Mouse (Mus musculus) c-Kit-positive CD71-positive TER-119-positive erythroid progenitor cells, embryonic 14.5 days (primary cell): ENCODE measurements around the gene E2f6.
A peak's percentile ranks its signal among the peaks of the same experiment; 100 is the strongest.

Source experiments
- DNase-seq: peaks from one replicate; pipeline ENCODE4 v3.0.0-alpha.2; 2013; ENCODE audit warnings: low spot score

Gene E2f6

DNA sequence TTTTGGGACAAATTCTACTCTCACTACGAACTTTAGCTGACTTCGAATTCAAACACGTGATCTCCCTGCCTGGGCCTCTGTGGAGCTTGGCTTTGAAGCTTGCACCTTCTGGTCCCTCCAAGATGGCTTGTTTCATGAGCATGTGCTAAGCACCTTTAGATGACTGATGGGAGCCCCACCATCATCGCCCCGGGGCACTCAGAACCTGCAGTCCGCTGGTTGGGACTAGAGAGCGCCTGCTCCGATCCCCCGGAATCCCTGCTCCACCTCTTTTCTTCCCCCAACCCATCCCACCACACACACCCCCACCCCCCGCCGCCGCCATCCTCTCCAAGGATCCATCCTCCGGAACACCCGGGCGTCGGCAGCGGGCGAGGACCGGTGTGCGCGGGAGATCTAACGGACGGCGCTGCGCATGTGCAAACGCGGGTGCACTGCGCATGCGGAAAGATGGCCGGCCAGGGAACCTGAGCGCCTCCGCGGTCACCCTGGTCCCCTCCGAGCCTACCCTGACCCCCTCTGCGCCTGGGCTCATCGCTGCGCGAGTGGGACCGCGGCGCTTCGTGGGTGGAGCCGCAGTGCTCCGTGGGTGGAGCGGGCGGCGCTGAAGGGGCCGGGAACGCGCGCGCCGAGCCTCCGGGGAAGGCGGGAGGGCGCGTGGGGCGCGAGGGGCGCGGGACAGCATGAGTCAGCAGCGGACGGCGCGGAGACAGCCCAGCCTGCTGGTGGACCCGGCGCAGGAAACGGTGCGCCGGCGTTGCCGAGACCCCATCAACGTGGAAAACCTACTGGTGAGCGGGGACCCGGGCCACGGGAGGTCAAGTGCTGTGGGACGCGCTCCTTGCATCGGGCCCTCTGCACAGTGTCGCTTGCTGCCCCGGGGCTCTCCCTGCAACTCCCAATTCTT lies at the start of gene E2f6:
Gene E2f6, plus strand, starts transcription at position 439 of the 907 bp plus-strand sequence.
- DNase-seq, result peak; percentile 66

DNA sequence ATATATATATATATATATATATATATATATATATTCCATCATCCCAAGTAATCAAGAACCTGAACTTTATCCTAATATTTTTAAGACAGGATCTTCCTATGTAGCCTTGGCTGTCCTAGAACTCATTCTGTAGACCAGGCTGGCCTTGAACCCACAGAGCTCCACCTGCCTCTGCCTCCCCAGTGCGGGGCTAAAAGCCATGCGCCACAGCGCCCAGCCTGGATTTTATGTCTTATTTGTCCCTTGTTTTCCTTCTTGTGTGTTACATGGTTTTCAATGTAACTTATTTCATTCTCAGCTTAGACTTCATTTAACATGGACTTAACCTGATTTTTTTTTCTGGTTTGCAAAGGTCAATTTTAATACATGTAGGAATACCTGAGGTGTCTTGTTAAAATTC lies 49.3 kb upstream of the E2f6 start:
- DNase-seq, result no peak

DNA sequence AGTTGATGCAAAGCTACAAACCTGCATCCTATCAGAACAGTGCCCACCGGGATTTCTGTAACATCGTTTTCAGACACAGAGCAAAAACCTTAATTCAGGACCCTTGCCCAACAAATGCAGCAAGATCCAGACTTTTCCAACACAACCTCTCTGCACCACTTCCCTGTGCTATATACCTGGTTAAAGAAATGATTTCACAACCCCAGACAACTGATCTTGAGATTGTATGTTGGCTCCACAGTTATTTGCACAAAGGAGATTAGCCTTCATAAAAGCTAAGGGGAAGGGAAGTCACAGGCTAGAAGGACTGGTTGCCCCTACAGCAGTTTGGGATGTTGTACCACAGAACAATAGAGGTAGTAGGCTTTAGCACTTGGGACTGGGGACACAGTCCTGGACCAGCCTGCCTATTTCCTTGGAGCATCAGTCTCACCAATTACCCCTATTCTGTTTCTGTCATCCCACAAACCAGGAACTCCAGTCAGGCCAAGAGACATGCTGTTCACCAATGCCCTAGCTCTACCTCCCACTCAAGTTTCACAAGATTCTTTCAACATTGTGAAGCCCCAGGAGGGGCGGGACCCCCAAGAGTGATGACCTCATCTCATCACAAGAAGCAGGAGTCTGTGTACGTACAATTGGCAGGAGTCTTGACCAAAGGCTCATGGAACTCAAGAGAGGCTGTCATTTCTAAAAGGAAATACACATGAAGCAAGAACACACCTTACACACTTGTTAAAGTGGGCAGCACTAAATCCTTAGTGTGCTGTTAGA lies 46.9 kb upstream of the E2f6 start:
- DNase-seq, result no peak

DNA sequence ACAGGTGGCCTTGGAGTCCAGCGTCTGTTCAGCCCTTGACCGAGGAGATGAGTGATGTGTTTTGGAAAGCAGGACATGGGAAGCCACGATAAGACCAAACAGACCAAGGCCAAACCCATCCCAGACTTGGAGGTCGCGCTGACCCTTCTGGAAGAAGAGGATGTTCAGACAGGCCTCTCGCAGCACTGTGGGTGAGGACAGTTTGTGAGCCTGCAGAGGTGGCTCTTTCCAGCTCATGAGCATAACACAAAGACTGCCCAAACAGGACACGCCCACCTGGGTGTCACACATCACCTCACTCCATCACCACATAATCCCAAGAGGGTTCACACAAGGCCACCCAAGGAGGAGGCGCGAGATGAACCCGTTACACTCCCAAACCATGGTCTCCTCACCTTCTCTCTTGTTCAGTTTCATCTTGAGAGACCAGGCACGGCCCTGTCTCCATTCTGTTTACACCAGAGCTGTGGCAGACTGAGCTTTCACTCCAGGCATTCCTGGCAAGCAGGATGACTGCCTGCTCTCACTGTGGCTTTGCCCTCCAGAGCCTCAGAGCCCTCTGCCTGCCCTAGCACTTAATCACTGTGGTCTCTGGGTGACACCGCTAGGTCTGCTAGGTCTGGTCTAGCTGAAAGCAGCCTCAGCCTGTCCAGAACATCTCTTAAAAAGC lies 45.9 kb upstream of the E2f6 start:
- no peak for DNase-seq

DNA sequence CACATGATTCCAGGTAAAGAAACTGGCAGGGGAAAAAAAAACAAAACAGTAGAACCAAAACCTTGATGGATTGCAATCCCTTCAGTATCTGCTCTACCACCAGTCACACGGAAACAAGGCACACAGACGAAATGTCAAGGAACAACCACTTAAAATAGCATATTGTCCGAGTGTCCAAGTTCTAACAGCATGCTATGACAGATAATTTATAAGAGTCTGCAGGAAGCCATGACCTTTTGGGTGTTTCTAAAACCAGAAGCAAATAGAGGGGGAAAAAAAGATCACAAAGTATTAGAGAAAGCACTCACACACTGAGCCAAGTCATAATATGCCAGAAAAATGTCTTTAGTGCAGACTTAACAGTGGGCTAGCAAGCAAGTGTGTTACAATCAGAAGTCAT lies 42.5 kb upstream of the E2f6 start:
- no peak for DNase-seq

DNA sequence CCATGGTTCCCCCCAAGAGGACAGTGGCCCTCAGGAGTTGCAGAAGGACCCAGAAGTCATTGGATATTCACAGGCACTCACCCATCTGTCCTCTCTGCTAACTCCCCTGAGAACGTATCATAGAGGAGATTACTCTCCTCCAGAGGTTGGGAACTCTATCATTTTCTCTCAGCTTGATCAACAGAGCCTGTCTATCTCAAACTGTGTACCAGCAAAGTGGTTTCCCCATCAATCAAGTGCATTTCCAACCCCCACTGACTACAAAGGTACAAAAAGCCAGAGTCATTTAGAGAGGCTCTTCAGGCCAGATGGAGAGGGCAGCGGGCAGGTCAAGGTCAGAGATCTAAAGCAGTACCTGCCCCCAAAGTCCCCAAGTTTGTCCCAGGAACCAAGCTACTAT lies 42.1 kb upstream of the E2f6 start:
- no peak for DNase-seq

DNA sequence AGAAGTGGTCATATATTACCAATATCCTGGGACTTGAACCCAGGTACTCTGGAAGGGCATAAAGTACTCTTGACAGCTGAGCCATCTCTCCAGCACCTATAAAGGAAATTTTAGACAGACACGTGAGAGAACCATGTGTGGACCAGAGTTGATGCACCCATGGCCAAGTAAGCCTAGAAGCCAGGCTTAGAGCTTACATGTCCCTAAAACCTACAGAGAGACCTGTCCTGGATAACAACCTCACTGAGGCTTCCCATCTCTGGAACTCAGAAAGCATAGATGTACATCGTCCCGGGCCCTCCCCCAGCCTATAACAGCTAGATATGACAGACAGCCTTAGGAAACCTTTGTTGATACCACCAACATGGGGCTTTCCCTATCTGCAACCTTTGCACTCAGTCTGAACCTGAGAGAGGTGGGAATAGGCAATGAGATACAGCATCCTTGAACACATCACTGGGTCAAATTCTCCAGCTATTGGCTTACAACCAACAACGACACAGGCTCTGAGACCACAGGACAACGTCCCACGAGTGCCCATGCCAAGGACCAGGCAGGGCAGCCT lies 41.1 kb upstream of the E2f6 start:
- no peak for DNase-seq

DNA sequence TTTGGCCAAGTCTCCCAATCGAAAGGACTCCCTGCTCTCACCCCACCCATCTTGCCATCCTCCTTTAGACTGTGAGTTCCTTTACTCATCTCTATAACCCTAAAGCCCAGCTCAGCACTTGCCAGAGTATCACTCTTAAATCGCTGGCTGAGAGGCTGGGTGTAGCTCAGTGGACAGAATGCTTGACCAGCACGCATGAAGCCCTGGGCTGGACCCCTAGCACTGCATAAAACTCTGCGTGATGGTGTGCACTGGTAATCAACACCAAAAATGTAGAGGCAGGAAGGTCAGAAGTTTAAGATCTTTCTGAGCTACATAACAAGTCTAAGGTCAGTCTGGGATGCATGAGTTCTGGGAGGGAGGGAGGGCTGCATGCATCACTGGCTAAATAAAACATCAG lies 36.2 kb upstream of the E2f6 start:
- no peak for DNase-seq

DNA sequence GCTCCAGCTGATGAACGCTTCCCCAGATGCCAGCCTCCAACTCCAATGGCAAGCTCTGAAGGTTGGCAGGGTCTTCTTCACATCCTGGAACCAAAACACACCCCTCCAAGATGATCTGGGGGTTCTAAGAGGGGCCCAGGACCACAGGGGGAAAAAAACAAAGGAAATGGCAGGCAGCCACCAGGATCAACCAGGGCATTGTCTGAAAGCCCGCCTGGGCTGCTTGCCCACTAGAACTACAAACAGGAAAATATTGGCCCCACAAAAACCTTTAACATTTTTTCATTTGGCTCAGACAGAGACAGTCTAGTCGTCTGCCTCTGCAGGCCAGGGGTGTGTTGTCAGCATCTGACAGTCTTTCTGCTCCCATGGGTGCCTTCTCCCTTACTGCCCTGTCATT lies 35.4 kb upstream of the E2f6 start:
- no peak for DNase-seq

DNA sequence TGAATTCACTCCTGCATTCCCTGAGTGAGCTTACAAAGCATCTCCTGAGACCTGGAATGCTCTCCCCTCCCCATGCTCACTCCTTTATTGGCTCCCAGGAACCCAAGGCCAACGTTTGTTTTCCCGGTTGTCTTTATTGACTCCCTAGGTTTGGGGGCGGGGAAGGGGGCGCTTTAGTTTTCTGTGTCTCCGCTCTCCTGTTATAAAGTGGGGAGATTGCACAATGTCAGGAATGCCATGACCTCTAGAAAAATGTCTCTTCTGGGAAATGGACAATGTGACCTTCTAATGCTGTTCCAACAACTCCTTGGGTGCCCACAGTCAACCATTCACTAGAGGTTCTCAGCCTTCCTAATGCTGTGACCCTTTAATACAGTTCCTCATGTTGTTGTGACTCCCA lies 32.2 kb upstream of the E2f6 start:
- DNase-seq, result no peak

DNA sequence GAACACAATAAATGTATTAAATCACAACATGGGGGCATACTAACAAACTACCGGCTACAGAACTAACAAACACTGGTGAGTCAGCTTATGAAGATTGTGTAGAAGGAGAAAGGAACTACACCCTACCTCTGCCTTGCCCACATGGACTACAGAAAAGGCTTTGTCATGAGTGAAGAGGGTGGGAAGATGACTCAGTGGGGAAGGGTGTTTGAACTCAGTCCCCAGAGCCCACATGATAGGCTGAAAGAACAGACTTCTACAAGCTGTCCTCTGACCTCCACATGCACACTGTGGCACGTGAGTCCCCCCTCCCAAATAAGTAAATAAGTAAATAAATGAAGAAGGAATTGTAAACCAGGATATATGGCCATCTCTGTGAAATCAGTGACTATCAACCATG lies 31.6 kb upstream of the E2f6 start:
- DNase-seq, result no peak

DNA sequence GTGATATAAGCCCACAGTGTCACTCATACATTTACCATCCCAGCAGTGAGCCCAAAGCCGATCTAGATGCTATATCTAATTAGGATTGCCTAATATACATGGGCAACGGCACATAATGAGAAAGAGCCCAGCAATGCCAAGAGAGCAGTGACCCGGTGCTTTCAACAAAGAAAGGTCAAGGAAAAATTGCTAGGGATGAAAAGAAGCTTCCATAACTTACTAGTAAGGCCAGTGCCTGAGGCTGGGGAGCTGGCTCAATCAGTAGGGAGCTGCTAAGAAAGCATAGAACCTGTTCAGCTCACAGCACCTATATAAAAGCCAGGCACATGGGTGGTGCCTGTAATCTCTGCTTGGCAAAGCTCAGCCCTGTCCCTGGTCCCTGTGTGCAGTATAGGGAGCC lies 30.4 kb upstream of the E2f6 start:
- DNase-seq, result no peak

DNA sequence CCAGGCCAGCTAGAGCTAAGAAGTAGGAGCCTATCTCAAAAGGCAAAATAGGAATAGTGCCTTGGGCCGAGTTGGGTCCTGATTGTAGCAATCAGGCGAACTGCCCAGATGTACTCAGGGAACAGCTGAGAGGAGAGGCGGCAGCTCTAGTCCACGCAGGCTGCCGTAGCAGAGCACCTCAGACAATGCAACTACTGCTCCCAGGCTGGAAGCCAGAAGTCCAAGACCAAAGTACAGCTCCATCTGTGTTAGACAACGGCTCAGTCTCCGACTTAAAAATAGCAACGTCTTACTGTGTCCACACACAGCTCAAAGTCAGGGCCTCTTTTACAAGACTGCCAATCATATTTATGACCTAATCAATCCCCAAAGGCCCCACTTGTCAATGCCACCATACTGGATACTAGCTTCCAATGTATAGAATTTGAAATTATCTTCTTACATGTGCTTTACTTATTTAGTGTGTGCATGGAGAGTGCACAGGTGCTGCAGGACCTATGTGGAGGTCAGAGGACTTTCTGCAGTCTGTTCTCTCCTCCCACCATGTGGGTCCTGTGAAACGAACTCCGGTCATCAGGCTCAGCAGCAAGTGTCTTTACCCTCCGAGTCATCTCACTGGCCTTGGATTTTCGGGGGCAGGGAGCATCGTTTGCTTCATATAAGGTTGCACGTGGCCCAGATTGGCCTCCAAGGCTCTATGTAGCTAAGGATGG lies 29.6 kb upstream of the E2f6 start:
- no peak for DNase-seq

DNA sequence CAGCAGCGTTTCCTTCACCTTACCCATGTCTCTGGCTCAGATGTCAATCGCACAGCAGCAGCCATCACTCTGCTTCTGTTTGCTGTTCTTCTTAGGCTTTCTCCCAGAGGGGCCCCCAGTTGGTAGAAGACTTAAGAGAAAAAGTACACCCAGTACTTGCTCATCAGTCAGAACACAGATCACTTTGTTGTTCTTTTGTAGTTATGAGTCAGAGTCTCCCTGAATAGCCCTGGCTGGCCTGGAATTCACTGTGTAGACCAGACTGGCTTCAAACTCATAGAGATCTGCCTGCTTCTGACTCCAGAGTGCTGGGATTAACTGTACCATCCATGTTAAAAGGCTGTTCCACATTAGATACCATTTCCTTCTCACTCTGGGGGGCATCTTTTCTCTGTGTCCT lies 22.2 kb upstream of the E2f6 start:
- DNase-seq, result no peak

DNA sequence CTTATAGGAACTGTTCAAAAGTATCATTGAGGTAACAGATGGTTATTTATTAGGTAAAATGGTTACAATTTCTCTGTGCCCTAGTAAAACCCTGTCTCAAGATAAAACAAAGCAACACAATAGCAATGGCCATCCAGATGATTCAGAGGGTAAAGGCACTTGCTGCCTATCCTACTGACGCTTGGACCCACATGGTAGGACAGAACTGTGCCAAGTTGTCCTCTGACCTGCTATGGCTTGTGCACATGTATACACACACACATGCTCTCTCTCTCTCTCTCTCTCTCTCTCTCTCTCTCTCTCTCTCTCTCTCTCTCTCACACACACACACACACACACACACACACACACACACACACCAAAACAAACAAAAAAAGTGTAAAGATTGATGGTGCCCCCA lies 21.6 kb upstream of the E2f6 start:
- no peak for DNase-seq

DNA sequence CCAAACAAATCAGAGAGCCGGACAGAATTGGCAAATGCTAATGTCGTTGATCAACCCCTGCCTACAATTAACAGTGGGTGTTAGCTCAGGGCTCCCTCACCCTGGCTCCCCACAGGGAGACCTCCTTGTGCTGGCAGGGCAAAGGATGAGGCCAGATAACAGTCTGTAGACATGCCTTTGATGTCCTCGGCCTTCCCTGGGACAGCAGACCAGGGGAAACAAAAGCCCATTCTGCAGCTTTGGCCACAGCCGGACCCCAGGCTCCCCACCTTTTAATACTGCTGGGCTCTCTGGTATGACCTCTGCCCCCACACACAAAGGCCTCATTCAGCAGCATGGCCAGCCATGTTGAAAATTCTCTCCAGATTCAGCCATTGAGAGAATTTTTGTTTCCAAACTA lies 21.0 kb upstream of the E2f6 start:
- no peak for DNase-seq

DNA sequence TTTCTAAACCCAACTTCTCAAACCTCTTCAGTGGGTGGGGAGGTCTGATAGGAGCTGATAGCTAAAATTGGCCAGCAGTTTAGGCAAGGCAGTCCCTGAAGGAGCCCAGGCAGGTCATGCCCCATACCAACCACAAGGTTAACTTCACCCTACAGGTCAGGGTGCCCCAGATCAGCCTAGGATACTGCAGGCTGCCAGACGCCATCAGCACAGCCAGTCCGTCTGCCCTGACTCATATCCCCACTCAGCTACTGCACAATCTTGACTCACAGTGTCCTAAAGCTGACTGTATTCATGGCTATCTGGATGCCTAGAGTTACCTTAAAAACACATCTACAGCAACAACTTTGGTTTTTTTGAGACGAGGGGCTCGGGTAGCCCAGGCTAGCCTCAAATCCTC lies 20.3 kb upstream of the E2f6 start:
- no peak for DNase-seq

DNA sequence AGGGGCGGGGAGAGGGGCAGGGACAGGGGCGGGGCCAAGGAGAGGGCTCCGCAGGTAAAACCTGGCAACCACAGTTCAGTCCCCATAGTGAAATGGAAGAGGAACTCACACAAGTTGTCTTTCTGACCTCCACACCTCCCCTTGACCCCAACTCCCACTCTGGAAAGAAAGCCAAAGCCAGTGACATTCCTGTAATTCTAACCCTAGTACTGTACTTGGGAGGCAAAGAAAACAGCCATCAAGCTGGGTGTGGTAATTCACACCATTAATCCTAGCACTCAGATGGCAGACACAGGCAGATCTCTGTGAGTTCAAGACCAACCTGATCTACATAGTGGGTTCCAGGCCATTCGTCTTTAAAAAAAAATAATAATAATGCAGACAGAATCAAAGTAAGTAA lies 17.4 kb upstream of the E2f6 start:
- DNase-seq, result no peak

DNA sequence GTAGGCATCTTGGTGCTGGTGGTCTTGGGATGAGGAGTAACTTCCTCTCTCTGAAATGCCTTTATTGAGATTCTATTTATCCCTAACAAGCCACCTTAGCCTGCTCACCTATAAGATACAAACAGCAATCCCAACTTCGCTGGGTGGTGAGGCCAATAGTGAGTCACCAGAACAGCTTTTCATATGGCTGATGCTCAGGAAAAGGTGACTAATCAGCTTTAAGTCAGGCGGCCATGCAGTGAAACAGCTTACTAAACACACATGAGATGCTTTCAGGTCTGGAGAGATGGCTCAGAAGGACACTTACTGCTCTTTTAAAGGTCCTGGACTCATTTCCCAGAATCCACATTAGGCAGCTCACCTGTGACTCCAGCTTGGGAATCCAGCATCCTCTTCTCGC lies 15.0 kb upstream of the E2f6 start:
- DNase-seq, result no peak

DNA sequence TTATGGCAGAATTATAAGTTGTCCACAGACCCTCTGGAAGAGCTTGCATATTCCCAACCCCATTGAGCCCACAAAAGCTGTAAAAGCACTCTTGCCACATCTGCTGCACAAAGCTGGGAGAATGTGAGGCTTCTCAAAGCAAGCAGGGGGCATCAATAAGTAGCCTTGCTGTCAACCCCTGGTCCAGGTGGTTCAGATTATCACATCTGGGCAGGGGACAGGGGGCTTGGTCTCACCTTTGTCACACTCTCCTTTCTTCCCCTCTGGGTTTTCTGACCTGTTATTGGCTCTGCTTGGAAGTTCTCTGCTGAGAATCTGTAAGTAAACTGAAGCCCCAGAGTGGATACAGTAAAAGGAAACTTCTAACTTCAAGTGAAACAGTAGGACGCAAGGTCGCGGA lies 11.9 kb upstream of the E2f6 start:
- no peak for DNase-seq

DNA sequence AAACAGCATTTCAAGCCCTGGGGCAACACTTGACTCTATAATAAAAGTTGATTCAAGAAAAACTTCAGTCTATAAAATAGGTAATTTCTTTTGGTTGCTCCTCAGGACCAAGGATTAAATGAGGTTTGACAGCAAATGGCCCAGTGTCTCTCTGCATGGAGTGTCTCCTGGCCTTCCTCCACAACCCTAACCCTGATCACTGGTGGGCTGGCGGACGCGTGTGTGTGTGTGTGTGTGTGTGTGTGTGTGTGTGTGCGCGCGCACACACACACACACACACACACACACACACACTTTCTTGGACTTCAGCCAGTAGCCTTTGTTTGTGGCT lies 10.9 kb upstream of the E2f6 start:
- DNase-seq, result no peak
